Mouse (Mus musculus) embryo, embryonic 10.5 days (tissue): ENCODE data around the gene Hist1h3c.
"Not testable (repeated sequence)": the region's sequence is repeated elsewhere in the genome, so short reads cannot be mapped to it uniquely, and the experiment has no call there.

ENCODE experiments used
- DNase-seq: peaks from one replicate; pipeline ENCODE4 v3.0.0-alpha.2; 2015; ENCODE audit warnings: low spot score

The Hist1h3c gene

GRCm38 (mm10) chr13:23739922-23740252, 5.5 kb downstream of the Hist1h3c start:
- no peak for DNase-seq

- DNase-seq = peak; percentile 94
Measured at GRCm38 (mm10) chr13:23739069-23739921, 6.1 kb downstream of the Hist1h3c start.

- peak; percentile 96 for DNase-seq
Measured at GRCm38 (mm10) chr13:23738677-23739068, 6.7 kb downstream of the Hist1h3c start, which contains the start of gene Hist1h1c. Hist1h1c (plus strand) TSS chr13:23738808.

- peak; percentile 59 for DNase-seq
Measured at GRCm38 (mm10) chr13:23738041-23738440, 7.4 kb downstream of the Hist1h3c start.

GRCm38 (mm10) chr13:23737091-23737490, 8.3 kb downstream of the Hist1h3c start:
- DNase-seq = no peak

- peak; percentile 70 for DNase-seq
Measured at GRCm38 (mm10) chr13:23732156-23732804, 13.1 kb downstream of the Hist1h3c start.

- peak; percentile 23 for DNase-seq
Measured at GRCm38 (mm10) chr13:23730479-23730878, 14.9 kb downstream of the Hist1h3c start.

GRCm38 (mm10) chr13:23729706-23730105, 15.7 kb downstream of the Hist1h3c start:
- no peak for DNase-seq

- DNase-seq = no peak
Measured at GRCm38 (mm10) chr13:23729192-23729525, 16.2 kb downstream of the Hist1h3c start.

- DNase-seq = no peak
Measured at GRCm38 (mm10) chr13:23728472-23729191, 16.8 kb downstream of the Hist1h3c start.

- DNase-seq = no peak
Measured at GRCm38 (mm10) chr13:23725213-23725612, 20.2 kb downstream of the Hist1h3c start.

GRCm38 (mm10) chr13:23724239-23724638, 21.2 kb downstream of the Hist1h3c start:
- no peak for DNase-seq

GRCm38 (mm10) chr13:23717593-23718245, 27.7 kb downstream of the Hist1h3c start:
- not testable (repeated sequence) for DNase-seq

GRCm38 (mm10) chr13:23717176-23717575, 28.2 kb downstream of the Hist1h3c start:
- DNase-seq = no peak

GRCm38 (mm10) chr13:23716261-23717042, 28.9 kb downstream of the Hist1h3c start:
- no peak for DNase-seq

- DNase-seq = peak; percentile 64
Measured at GRCm38 (mm10) chr13:23710374-23711089, 34.9 kb downstream of the Hist1h3c start, which contains the start of gene Hfe. Hfe (minus strand) TSS chr13:23710854.

GRCm38 (mm10) chr13:23709714-23710373, 35.6 kb downstream of the Hist1h3c start:
- no peak for DNase-seq

GRCm38 (mm10) chr13:23708654-23709053, 36.7 kb downstream of the Hist1h3c start:
- no peak for DNase-seq

- no peak for DNase-seq
Measured at GRCm38 (mm10) chr13:23708041-23708440, 37.4 kb downstream of the Hist1h3c start.

- no peak for DNase-seq
Measured at GRCm38 (mm10) chr13:23706771-23707170, 38.6 kb downstream of the Hist1h3c start.
